Mouse (Mus musculus) liver, embryonic 14.5 days (tissue): ENCODE measurements at regions not wholly inside any gene's neighbourhood (a gene's known extent, or its start where the extent isn't known, plus 50 kb on each side); places are given as distances from the start of the nearest gene placed in this dataset.

Experiments
- ATAC-seq: fragments of 200-750 bp; cut with Nextera tagmentation; 2 replicates; pipeline ENCODE4 v1.8.0; 2017; ENCODE audit warnings: moderate number of reproducible peaks, mild to moderate bottlenecking, moderate library complexity; ENCODE audit not compliant: insufficient read depth
- DNase-seq, 3 experiments: peaks; one replicate each; pipeline ENCODE4 v3.0.0-alpha.2; 2012 to 2013; ENCODE audit warnings: low read depth in 3 of 3, low spot score in 3 of 3
- H3K27ac ChIP-seq: fragments of 300-500 bp; sonication (generic); 2 replicates; pipeline ENCODE4 v1.5.1; 2014; ENCODE audit warnings: moderate library complexity, mild to moderate bottlenecking, control low read depth, inconsistent platforms
- H3K27me3 ChIP-seq: fragments of 300-500 bp; sonication (generic); 2 replicates; pipeline ENCODE4 v1.6.1; 2014; ENCODE audit warnings: mild to moderate bottlenecking, low read length, moderate library complexity; ENCODE audit not compliant: control insufficient read depth, insufficient read depth
- H3K36me3 ChIP-seq: fragments of 300-500 bp; sonication (generic); replicated peaks from 2 replicates; pipeline ENCODE4 v1.6.1; 2014; ENCODE audit warnings: low read depth; ENCODE audit not compliant: control insufficient read depth, insufficient read depth
- H3K4me1 ChIP-seq, 2 experiments: fragments of 200-500 bp in 1 of 2; fragments of 300-500 bp in 1 of 2; sonication (generic) in 1 of 2; replicated peaks; 2 replicates each; pipeline ENCODE4 v1.6.1; 2012 to 2014; ENCODE audit warnings: antibody characterized with exemption in 1 of 2, inconsistent platforms in 1 of 2, low read length in 1 of 2; ENCODE audit not compliant: control insufficient read depth in 2 of 2, insufficient read depth in 2 of 2
- H3K4me2 ChIP-seq: fragments of 300-500 bp; sonication (generic); 2 replicates; pipeline ENCODE4 v1.6.1; 2014; ENCODE audit warnings: low read depth, mild to moderate bottlenecking, control low read depth, moderate library complexity
- H3K4me3 ChIP-seq, 2 experiments: fragments of 200-500 bp in 1 of 2; fragments of 300-500 bp in 1 of 2; sonication (generic) in 1 of 2; 2 replicates each; pipeline ENCODE4 v1.5.1; 2012 to 2014; ENCODE audit warnings: low read depth in 2 of 2, low read length in 2 of 2, mild to moderate bottlenecking in 2 of 2, control low read depth in 1 of 2, inconsistent platforms in 1 of 2, moderate library complexity in 1 of 2; ENCODE audit not compliant: insufficient read depth in 1 of 2
- H3K9ac ChIP-seq: fragments of 300-500 bp; sonication (generic); replicated peaks from 2 replicates; pipeline ENCODE4 v1.6.1; 2014; ENCODE audit warnings: mild to moderate bottlenecking, control low read depth, moderate library complexity
- H3K9me3 ChIP-seq: fragments of 300-500 bp; sonication (generic); 2 replicates; pipeline ENCODE4 v1.6.1; 2016; ENCODE audit warnings: low read length, mixed read lengths; ENCODE audit not compliant: control insufficient read depth
- CTCF ChIP-seq: IDR thresholded peaks from 2 replicates; pipeline ENCODE4 v1.5.1; 2016; ENCODE audit warnings: antibody characterized with exemption, low read depth, control low read depth
- EP300 ChIP-seq: IDR thresholded peaks from 2 replicates; pipeline ENCODE4 v1.6.1; 2016; ENCODE audit warnings: antibody characterized with exemption, low read depth
- WGBS: fragments of 180-500 bp; shearing (Covaris S2); extraction: QIAGEN DNeasy Blood & Tissue Kit; methylation state at CpG from one replicate; pipeline ENCODE4 v1.1.7; 2014; ENCODE audit not compliant: insufficient replicate concordance; 5-methylcytosine and 5-hydroxymethylcytosine counted together

- H3K9me3 ChIP-seq, result no peaks in the 10 kb centered on the region
- ATAC-seq, result no peak
- no peak overlapping the region for H3K4me2 ChIP-seq
- no peak for DNase-seq
- 66% methylated on average over 11 of the region's 11 CpGs for WGBS
- H3K9ac ChIP-seq, result no peak overlapping the region
- H3K4me1 ChIP-seq, result no peaks in the 10 kb centered on the region
- H3K27ac ChIP-seq, result no peak overlapping the region
- no peak for TF ChIP-seq CTCF
- H3K36me3 ChIP-seq, result no peaks in the 10 kb centered on the region
- no peak overlapping the region for H3K4me3 ChIP-seq
- H3K27me3 ChIP-seq, result no peaks in the 10 kb centered on the region
These were observed 456.5 kb upstream of the Nr2f2 start for GRCm38 (mm10) chr7:70823020-70823419.

GRCm38 (mm10) chr7:70822310-70822821 is 455.8 kb upstream of the Nr2f2 start:
- Histone ChIP-seq H3K9ac (no peak overlapping the region), H3K4me1 (no peaks in the 10 kb centered on the region), H3K36me3 (no peaks in the 10 kb centered on the region), H3K4me3 (no peak overlapping the region), H3K9me3 (no peaks in the 10 kb centered on the region), H3K4me2 (no peak overlapping the region), H3K27me3 (no peaks in the 10 kb centered on the region), H3K27ac (no peak overlapping the region)
- ATAC-seq (no peak), DNase-seq (no peak)
- TF ChIP-seq EP300, result no peak
- TF ChIP-seq CTCF, result no peak
- WGBS, result 73% methylated on average over 9 of the region's 9 CpGs

GRCm38 (mm10) chr7:70821861-70822260 is 455.3 kb upstream of the Nr2f2 start:
- no peaks in the 10 kb centered on the region for H3K36me3 ChIP-seq
- H3K27me3 ChIP-seq, result no peaks in the 10 kb centered on the region
- H3K9ac ChIP-seq, result no peak overlapping the region
- TF ChIP-seq EP300 (no peak), CTCF (no peak)
- H3K4me3 ChIP-seq, result no peak overlapping the region
- no peaks in the 10 kb centered on the region for H3K4me1 ChIP-seq
- H3K27ac ChIP-seq, result no peak overlapping the region
- no peak overlapping the region for H3K4me2 ChIP-seq
- WGBS, result 66% methylated on average over 4 of the region's 4 CpGs
- no peak for ATAC-seq
- DNase-seq, result no peak
- no peaks in the 10 kb centered on the region for H3K9me3 ChIP-seq

GRCm38 (mm10) chr7:70817347-70817913 is 450.9 kb upstream of the Nr2f2 start:
- Histone ChIP-seq H3K36me3 (no peaks in the 10 kb centered on the region), H3K9ac (no peak overlapping the region), H3K27me3 (no peaks in the 10 kb centered on the region), H3K4me1 (no peaks in the 10 kb centered on the region), H3K4me3 (no peak overlapping the region), H3K4me2 (no peak overlapping the region), H3K27ac (no peak overlapping the region), H3K9me3 (no peaks in the 10 kb centered on the region)
- WGBS, result 67% methylated on average over 6 of the region's 6 CpGs
- DNase-seq, result no peak
- ATAC-seq, result no peak
- TF ChIP-seq CTCF (no peak), EP300 (no peak)

GRCm38 (mm10) chr7:70814391-70814790 is 447.9 kb upstream of the Nr2f2 start:
- Histone ChIP-seq H3K9me3 (no peaks in the 10 kb centered on the region), H3K4me1 (no peaks in the 10 kb centered on the region), H3K4me3 (no peak overlapping the region), H3K36me3 (no peaks in the 10 kb centered on the region), H3K27ac (no peak overlapping the region), H3K4me2 (no peak overlapping the region), H3K9ac (no peak overlapping the region), H3K27me3 (no peaks in the 10 kb centered on the region)
- DNase-seq (no peak), ATAC-seq (no peak)
- 51% methylated on average over 3 of the region's 3 CpGs for WGBS
- TF ChIP-seq CTCF (no peak), EP300 (no peak)
